Mouse (Mus musculus) gonadal fat pad, adult 2 months (tissue): ENCODE measurements at regions not wholly inside any gene's neighbourhood (a gene's known extent, or its start where the extent isn't known, plus 50 kb on each side); places are given as distances from the start of the nearest gene placed in this dataset.
"Not testable (repeated sequence)": the region's sequence is repeated elsewhere in the genome, so short reads cannot be mapped to it uniquely, and the experiment has no call there.

Experiments
- DNase-seq: peaks from one replicate; pipeline ENCODE4 v3.0.0-alpha.2; 2012; ENCODE audit warnings: low read depth

GRCm38 (mm10) chr6:89052758-89053460 is 150.9 kb downstream of the Tpra1 start:
- DNase-seq: no peak

- no peak for DNase-seq
Measured at GRCm38 (mm10) chr6:89054060-89054459, 152.0 kb downstream of the Tpra1 start.

- DNase-seq: no peak
Measured at GRCm38 (mm10) chr6:89059431-89059975, 157.5 kb downstream of the Tpra1 start.

GRCm38 (mm10) chr6:89064977-89065580 is 163.0 kb downstream of the Tpra1 start:
- DNase-seq: no peak

- DNase-seq: no peak
Measured at GRCm38 (mm10) chr6:89066588-89066987, 164.5 kb downstream of the Tpra1 start.

GRCm38 (mm10) chr6:89068286-89068685 is 166.2 kb downstream of the Tpra1 start:
- no peak for DNase-seq

GRCm38 (mm10) chr6:89069108-89069507 is 167.1 kb downstream of the Tpra1 start:
- no peak for DNase-seq

- DNase-seq: no peak
Measured at GRCm38 (mm10) chr6:89070011-89070410, 168.0 kb downstream of the Tpra1 start.

GRCm38 (mm10) chr6:89071766-89072165 is 169.7 kb downstream of the Tpra1 start:
- DNase-seq: no peak

GRCm38 (mm10) chr6:89072569-89072968 is 170.5 kb downstream of the Tpra1 start:
- no peak for DNase-seq

GRCm38 (mm10) chr6:89081624-89082300 is 179.7 kb downstream of the Tpra1 start:
- DNase-seq: no peak

- DNase-seq: no peak
Measured at GRCm38 (mm10) chr6:89084437-89084836, 182.4 kb downstream of the Tpra1 start.

- no peak for DNase-seq
Measured at GRCm38 (mm10) chr6:89085151-89085550, 183.1 kb downstream of the Tpra1 start.

GRCm38 (mm10) chr6:89087620-89088019 is 185.6 kb downstream of the Tpra1 start:
- DNase-seq: no peak

- DNase-seq: no peak
Measured at GRCm38 (mm10) chr6:89090096-89090495, 188.0 kb downstream of the Tpra1 start.

GRCm38 (mm10) chr6:89095911-89096310 is 193.9 kb downstream of the Tpra1 start:
- DNase-seq: no peak

GRCm38 (mm10) chr6:89097531-89097930 is 195.5 kb downstream of the Tpra1 start:
- DNase-seq: no peak

- no peak for DNase-seq
Measured at GRCm38 (mm10) chr6:89119241-89119640, 217.2 kb downstream of the Tpra1 start.

- no peak for DNase-seq
Measured at GRCm38 (mm10) chr6:89121023-89121745, 219.1 kb downstream of the Tpra1 start.

- no peak for DNase-seq
Measured at GRCm38 (mm10) chr6:89121746-89122070, 219.7 kb downstream of the Tpra1 start.

GRCm38 (mm10) chr6:89125916-89126315 is 223.9 kb downstream of the Tpra1 start:
- no peak for DNase-seq

- not testable (repeated sequence) for DNase-seq
Measured at GRCm38 (mm10) chr6:89128141-89128540, 226.1 kb downstream of the Tpra1 start.
